Mouse (Mus musculus): Measurements from ENCODE around the gene Gm2696. TPM values are rescaled to one million over a fixed set of nuclear protein-coding genes. Genes with fewer than 3 reads are reported as not detected.

Gene Gm2696
- polyA plus RNA-seq, 1 experiment from 2014 or later = not detected

- 63% methylated on average over 8 of the region's 8 CpGs for WGBS
Observed at GRCm38 (mm10) chr10:77798921-77799508, 15.5 kb upstream of the Gm2696 start, which contains the start of gene Gm19668. Gene Gm19668, minus strand, starts transcription at chr10:77799133.

GRCm38 (mm10) chr10:77804095-77804494 is 10.4 kb upstream of the Gm2696 start:
- Histone ChIP-seq H3K36me3 (no peaks in the 10 kb centered on the region), H3K27me3 (no peaks in the 10 kb centered on the region), H3K9ac (no peak overlapping the region), H3K4me1 (no peaks in the 10 kb centered on the region), H3K9me3 (no peaks in the 10 kb centered on the region; the same call in 1 of the 2 replicates), H3K4me3 (no peak overlapping the region), H3K27ac (no peak overlapping the region), H3K4me2 (replicated peaks) (no peak overlapping the region)
- no peak for ATAC-seq (ENCODE audit: insufficient number of reproducible peaks, insufficient read depth, low FRiP score, low TSS enrichment)
- WGBS = 75% methylated on average over 3 of the region's 3 CpGs

More at GRCm38 (mm10) chr10:77798921-77799508, 15.5 kb upstream of the Gm2696 start, which contains the start of gene Gm19668:
- Histone ChIP-seq H3K9me3 (no peaks in the 10 kb centered on the region), H3K4me2 (replicated peaks) (no peak within 1 kb of the TSS), H3K4me1 (no peaks in the 10 kb centered on the region; the same call in 1 of the 2 replicates), H3K4me3 (no peak within 1 kb of the TSS), H3K27me3 (no peaks in the 10 kb centered on the region), H3K9ac (no peak within 1 kb of the TSS), H3K36me3 (no peaks in the 10 kb centered on the region), H3K27ac (no peak within 1 kb of the TSS)
- ATAC-seq (ENCODE audit: insufficient number of reproducible peaks, insufficient read depth, low FRiP score, low TSS enrichment) = no peak

GRCm38 (mm10) chr10:77811743-77812142 is 2.7 kb upstream of the Gm2696 start, which contains the start of gene Gm9507:
Gene Gm9507, minus strand, starts transcription at chr10:77811843.
- H3K27ac ChIP-seq = no peak within 1 kb of the TSS
- H3K27me3 ChIP-seq = no peaks in the 10 kb centered on the region
- 77% methylated on average over 5 of the region's 5 CpGs for WGBS
- H3K4me1 ChIP-seq = no peaks in the 10 kb centered on the region
- H3K4me2 ChIP-seq (replicated peaks) = no peak within 1 kb of the TSS
- H3K36me3 ChIP-seq = no peaks in the 10 kb centered on the region
- H3K9ac ChIP-seq = no peak within 1 kb of the TSS
- H3K4me3 ChIP-seq = no peak within 1 kb of the TSS
- no peaks in the 10 kb centered on the region; the same call in 1 of the 2 replicates for H3K9me3 ChIP-seq
- ATAC-seq (ENCODE audit: insufficient number of reproducible peaks, insufficient read depth, low FRiP score, low TSS enrichment) = no peak

GRCm38 (mm10) chr10:77815514-77815913 is 1.0 kb downstream of the Gm2696 start:
- Histone ChIP-seq H3K4me1 (no peaks in the 10 kb centered on the region), H3K4me2 (replicated peaks) (no peak overlapping the region), H3K27ac (no peak overlapping the region), H3K9ac (no peak overlapping the region), H3K27me3 (no peaks in the 10 kb centered on the region), H3K4me3 (no peak overlapping the region), H3K36me3 (no peaks in the 10 kb centered on the region), H3K9me3 (no peaks in the 10 kb centered on the region)
- ATAC-seq (ENCODE audit: insufficient number of reproducible peaks, insufficient read depth, low FRiP score, low TSS enrichment) = no peak
- 39% methylated on average over 5 of the region's 5 CpGs for WGBS

GRCm38 (mm10) chr10:77818523-77818922 is 4.0 kb downstream of the Gm2696 start:
- H3K4me1 ChIP-seq = no peaks in the 10 kb centered on the region

GRCm38 (mm10) chr10:77819203-77819602 is 4.7 kb downstream of the Gm2696 start:
- H3K9ac ChIP-seq = no peak overlapping the region
- H3K4me1 ChIP-seq = no peaks in the 10 kb centered on the region
- H3K27ac ChIP-seq = no peak overlapping the region
- no peaks in the 10 kb centered on the region for H3K27me3 ChIP-seq
- 29% methylated on average over 4 of the region's 4 CpGs for WGBS
- H3K4me3 ChIP-seq = no peak overlapping the region
- H3K36me3 ChIP-seq = no peaks in the 10 kb centered on the region
- no peak for ATAC-seq (ENCODE audit: insufficient number of reproducible peaks, insufficient read depth, low FRiP score, low TSS enrichment)
- no peak overlapping the region for H3K4me2 ChIP-seq (replicated peaks)
- H3K9me3 ChIP-seq = no peaks in the 10 kb centered on the region

More at GRCm38 (mm10) chr10:77818523-77818922, 4.0 kb downstream of the Gm2696 start:
- Histone ChIP-seq H3K27ac (no peak overlapping the region), H3K4me3 (no peak overlapping the region), H3K4me2 (replicated peaks) (no peak overlapping the region), H3K27me3 (no peaks in the 10 kb centered on the region), H3K9ac (no peak overlapping the region), H3K36me3 (no peaks in the 10 kb centered on the region), H3K9me3 (no peaks in the 10 kb centered on the region)
- peak; percentile 56; the same call in 1 of the 2 replicates for ATAC-seq (ENCODE audit: insufficient number of reproducible peaks, insufficient read depth, low FRiP score, low TSS enrichment)
- 95% methylated on average over 4 of the region's 4 CpGs for WGBS

GRCm38 (mm10) chr10:77826951-77827350 is 12.5 kb downstream of the Gm2696 start, which contains the start of gene Krtap10-4:
Gene Krtap10-4, minus strand, starts transcription at chr10:77827095.
- H3K27ac ChIP-seq = no peak within 1 kb of the TSS

GRCm38 (mm10) chr10:77835647-77836046 is 21.2 kb downstream of the Gm2696 start, which contains the start of gene Krtap10-10:
Gene Krtap10-10, plus strand, starts transcription at chr10:77835947.
- ATAC-seq (ENCODE audit: insufficient number of reproducible peaks, insufficient read depth, low FRiP score, low TSS enrichment) = no peak
- no peaks in the 10 kb centered on the region for H3K9me3 ChIP-seq
- no peak within 1 kb of the TSS for H3K4me3 ChIP-seq
- H3K27me3 ChIP-seq = no peaks in the 10 kb centered on the region
- no peak within 1 kb of the TSS for H3K4me2 ChIP-seq (replicated peaks)
- H3K36me3 ChIP-seq = no peaks in the 10 kb centered on the region
- H3K4me1 ChIP-seq = no peaks in the 10 kb centered on the region
- 57% methylated on average over 7 of the region's 9 CpGs for WGBS
- no peak within 1 kb of the TSS for H3K27ac ChIP-seq
- no peak within 1 kb of the TSS for H3K9ac ChIP-seq

More at GRCm38 (mm10) chr10:77826951-77827350, 12.5 kb downstream of the Gm2696 start, which contains the start of gene Krtap10-4:
- no peaks in the 10 kb centered on the region for H3K36me3 ChIP-seq
- H3K27me3 ChIP-seq = no peaks in the 10 kb centered on the region
- WGBS = 64% methylated on average over 6 of the region's 6 CpGs
- no peaks in the 10 kb centered on the region for H3K4me1 ChIP-seq
- no peak within 1 kb of the TSS for H3K4me3 ChIP-seq
- no peak within 1 kb of the TSS for H3K9ac ChIP-seq
- no peaks in the 10 kb centered on the region for H3K9me3 ChIP-seq
- H3K4me2 ChIP-seq (replicated peaks) = no peak within 1 kb of the TSS
- ATAC-seq (ENCODE audit: insufficient number of reproducible peaks, insufficient read depth, low FRiP score, low TSS enrichment) = no peak

- H3K9me3 ChIP-seq = peaks cover 13% of the 10 kb centered on the region; the same call in 1 of the 2 replicates
- no peaks in the 10 kb centered on the region for H3K36me3 ChIP-seq
- no peak overlapping the region for H3K4me2 ChIP-seq (replicated peaks)
- no peaks in the 10 kb centered on the region for H3K4me1 ChIP-seq
- no peak overlapping the region for H3K27ac ChIP-seq
- no peaks in the 10 kb centered on the region for H3K27me3 ChIP-seq
- ATAC-seq (ENCODE audit: insufficient number of reproducible peaks, insufficient read depth, low FRiP score, low TSS enrichment) = no peak
- WGBS = 77% methylated on average over 6 of the region's 6 CpGs
- no peak overlapping the region for H3K9ac ChIP-seq
- H3K4me3 ChIP-seq = no peak overlapping the region
Observed at GRCm38 (mm10) chr10:77839006-77839405, 24.5 kb downstream of the Gm2696 start.

GRCm38 (mm10) chr10:77846503-77846902 is 32.0 kb downstream of the Gm2696 start, which contains the start of gene Gm36176:
Gene Gm36176, plus strand, starts transcription at chr10:77846803.
- no peaks in the 10 kb centered on the region for H3K4me1 ChIP-seq
- H3K4me3 ChIP-seq = no peak within 1 kb of the TSS
- WGBS = 54% methylated on average over 3 of the region's 3 CpGs
- no peak within 1 kb of the TSS for H3K4me2 ChIP-seq (replicated peaks)
- H3K27me3 ChIP-seq = no peaks in the 10 kb centered on the region
- peaks cover 15% of the 10 kb centered on the region; the same call in 1 of the 2 replicates for H3K9me3 ChIP-seq
- no peaks in the 10 kb centered on the region for H3K36me3 ChIP-seq
- no peak within 1 kb of the TSS for H3K27ac ChIP-seq
- no peak for ATAC-seq (ENCODE audit: insufficient number of reproducible peaks, insufficient read depth, low FRiP score, low TSS enrichment)
- H3K9ac ChIP-seq = no peak within 1 kb of the TSS

GRCm38 (mm10) chr10:77846961-77847360 is 32.5 kb downstream of the Gm2696 start:
- no peaks in the 10 kb centered on the region for H3K4me1 ChIP-seq
- peaks cover 15% of the 10 kb centered on the region; the same call in 1 of the 2 replicates for H3K9me3 ChIP-seq
- no peak overlapping the region for H3K27ac ChIP-seq
- H3K27me3 ChIP-seq = no peaks in the 10 kb centered on the region
- H3K4me3 ChIP-seq = no peak overlapping the region
- 18% methylated on average over 2 of the region's 2 CpGs for WGBS
- H3K9ac ChIP-seq = no peak overlapping the region
- ATAC-seq (ENCODE audit: insufficient number of reproducible peaks, insufficient read depth, low FRiP score, low TSS enrichment) = no peak
- no peaks in the 10 kb centered on the region for H3K36me3 ChIP-seq
- H3K4me2 ChIP-seq (replicated peaks) = no peak overlapping the region

- no peak overlapping the region for H3K9ac ChIP-seq
- 82% methylated on average over 2 of the region's 2 CpGs for WGBS
- H3K27me3 ChIP-seq = no peaks in the 10 kb centered on the region
- ATAC-seq (ENCODE audit: insufficient number of reproducible peaks, insufficient read depth, low FRiP score, low TSS enrichment) = no peak
- H3K4me1 ChIP-seq = no peaks in the 10 kb centered on the region
- H3K4me3 ChIP-seq = no peak overlapping the region
- no peaks in the 10 kb centered on the region for H3K36me3 ChIP-seq
- peaks cover 15% of the 10 kb centered on the region; the same call in 1 of the 2 replicates for H3K9me3 ChIP-seq
- no peak overlapping the region for H3K4me2 ChIP-seq (replicated peaks)
- H3K27ac ChIP-seq = no peak overlapping the region
Observed at GRCm38 (mm10) chr10:77847538-77847937, 33.1 kb downstream of the Gm2696 start.

Measured in embryonic facial prominence, embryonic 12.5 days (tissue).